Mouse (Mus musculus) embryo, embryonic 10 days (tissue): ENCODE measurements around the gene Ddah2.
"Not testable (repeated sequence)": the region's sequence is repeated elsewhere in the genome, so short reads cannot be mapped to it uniquely, and the experiment has no call there.

Source experiments
- DNase-seq: peaks from one replicate; pipeline ENCODE4 v3.0.0-alpha.2; 2015; ENCODE audit warnings: low spot score

The Ddah2 gene

GRCm38 (mm10) chr17:35027277-35028068 is 31.4 kb upstream of the Ddah2 start, which contains the start of gene Sapcd1:
Gene Sapcd1, minus strand, starts transcription at chr17:35028016.
- no peak for DNase-seq

- DNase-seq: no peak
These were observed 30.5 kb upstream of the Ddah2 start for GRCm38 (mm10) chr17:35028315-35028714.

- DNase-seq: peak; percentile 77
These were observed 28.9 kb upstream of the Ddah2 start for GRCm38 (mm10) chr17:35029691-35030532.

GRCm38 (mm10) chr17:35031272-35031671 is 27.6 kb upstream of the Ddah2 start:
- DNase-seq: no peak

GRCm38 (mm10) chr17:35031880-35032279 is 27.0 kb upstream of the Ddah2 start:
- no peak for DNase-seq

- no peak for DNase-seq
These were observed 26.4 kb upstream of the Ddah2 start for GRCm38 (mm10) chr17:35032323-35032870.

GRCm38 (mm10) chr17:35033703-35034102 is 25.1 kb upstream of the Ddah2 start:
- not testable (repeated sequence) for DNase-seq

GRCm38 (mm10) chr17:35034896-35035295 is 23.9 kb upstream of the Ddah2 start:
- DNase-seq: no peak

GRCm38 (mm10) chr17:35039121-35039873 is 19.5 kb upstream of the Ddah2 start:
- DNase-seq: no peak

GRCm38 (mm10) chr17:35043794-35044193 is 15.0 kb upstream of the Ddah2 start:
- no peak for DNase-seq

- DNase-seq: no peak
These were observed 13.7 kb upstream of the Ddah2 start for GRCm38 (mm10) chr17:35044904-35045806.

GRCm38 (mm10) chr17:35045807-35046680 is 12.8 kb upstream of the Ddah2 start:
- DNase-seq: peak; percentile 33

GRCm38 (mm10) chr17:35046681-35047455 is 12.0 kb upstream of the Ddah2 start, which contains the start of gene Msh5:
Gene Msh5, minus strand, starts transcription at chr17:35046745.
- peak; percentile 100 for DNase-seq

GRCm38 (mm10) chr17:35047688-35048087 is 11.1 kb upstream of the Ddah2 start:
- no peak for DNase-seq

- DNase-seq: peak; percentile 43
These were observed 10.5 kb upstream of the Ddah2 start for GRCm38 (mm10) chr17:35048149-35048931.

- no peak for DNase-seq
These were observed 9.8 kb upstream of the Ddah2 start for GRCm38 (mm10) chr17:35048932-35049440.

GRCm38 (mm10) chr17:35049561-35050016 is 9.2 kb upstream of the Ddah2 start, which contains the start of gene Clic1:
Gene Clic1, plus strand, starts transcription at chr17:35049966.
- DNase-seq: peak; percentile 92
